Mouse (Mus musculus): ENCODE data around the gene Sgsm2. TPM values are rescaled to one million over a fixed set of nuclear protein-coding genes. Genes with fewer than 3 reads are reported as not detected.

The Sgsm2 gene
- total RNA-seq, 2 experiments from 2014 or later = 69.9 to 76.1 TPM

- no peak for DNase-seq (ENCODE audit: low spot score in 2 of 2)
Measured at GRCm38 (mm10) chr11:74842656-74843434, 54.0 kb downstream of the Sgsm2 start.

DNA sequence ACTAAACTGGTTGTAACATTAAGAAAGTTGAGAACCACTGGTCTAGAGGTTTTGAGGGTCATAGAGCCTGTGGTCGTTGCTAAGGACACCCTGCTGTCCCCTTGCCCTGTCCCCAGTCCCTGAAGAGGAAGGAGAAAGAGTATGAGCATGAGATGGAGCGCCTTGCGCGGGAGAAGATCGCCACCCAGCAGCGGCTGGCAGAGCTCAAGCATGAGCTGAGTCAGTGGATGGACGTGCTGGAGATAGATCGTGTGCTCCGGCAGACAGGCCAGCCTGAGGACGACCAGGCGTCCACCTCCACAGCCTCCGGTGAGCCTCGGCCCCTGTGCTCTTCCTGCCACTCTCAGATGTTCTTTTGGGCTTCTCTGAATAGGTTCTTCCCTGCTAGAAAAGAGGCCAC lies 54.8 kb downstream of the Sgsm2 start:
- no peak for DNase-seq (ENCODE audit: low spot score in 2 of 2)

DNA sequence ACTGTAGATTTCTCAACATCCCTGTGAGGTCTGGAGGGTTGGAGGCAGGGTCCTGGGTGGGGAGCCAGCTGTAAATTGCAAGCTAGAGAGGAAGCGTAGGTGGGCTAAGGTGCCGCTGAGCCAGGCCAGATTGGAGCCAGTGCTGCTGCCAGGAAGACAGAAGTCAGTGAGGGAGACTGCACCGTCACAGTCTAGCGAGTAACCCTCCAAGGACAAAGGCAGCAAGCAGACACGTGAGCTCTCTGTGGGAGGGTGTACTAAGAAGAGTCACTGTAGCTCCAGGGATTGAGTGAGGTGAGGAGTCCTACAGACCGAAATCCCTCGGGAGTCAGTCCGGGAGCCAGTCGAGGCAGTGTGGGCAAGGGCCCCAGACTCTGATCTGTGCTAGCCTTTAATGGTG lies 55.5 kb downstream of the Sgsm2 start:
- DNase-seq (ENCODE audit: low spot score in 2 of 2) = no peak

DNA sequence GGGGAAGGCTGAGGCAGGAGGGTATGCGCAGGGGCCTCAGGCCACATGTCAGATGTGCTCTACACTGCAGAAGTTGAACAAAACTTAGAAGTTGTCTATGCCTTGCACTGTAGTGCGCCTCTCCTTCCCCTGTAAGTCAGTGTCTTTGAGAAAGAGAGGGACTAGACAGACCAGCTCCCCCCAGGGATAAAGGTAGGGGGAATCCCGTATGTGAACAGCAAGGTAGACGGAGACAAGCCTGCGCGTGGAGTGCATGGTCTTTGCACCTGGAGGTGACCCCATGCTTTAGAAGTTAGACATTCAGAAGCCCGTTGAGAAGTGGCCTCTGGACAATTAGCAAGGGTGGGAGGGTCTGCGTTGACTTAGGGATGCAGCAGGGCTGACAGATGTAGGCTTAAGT lies 56.1 kb downstream of the Sgsm2 start:
- no peak for DNase-seq (ENCODE audit: low spot score in 2 of 2)

DNA sequence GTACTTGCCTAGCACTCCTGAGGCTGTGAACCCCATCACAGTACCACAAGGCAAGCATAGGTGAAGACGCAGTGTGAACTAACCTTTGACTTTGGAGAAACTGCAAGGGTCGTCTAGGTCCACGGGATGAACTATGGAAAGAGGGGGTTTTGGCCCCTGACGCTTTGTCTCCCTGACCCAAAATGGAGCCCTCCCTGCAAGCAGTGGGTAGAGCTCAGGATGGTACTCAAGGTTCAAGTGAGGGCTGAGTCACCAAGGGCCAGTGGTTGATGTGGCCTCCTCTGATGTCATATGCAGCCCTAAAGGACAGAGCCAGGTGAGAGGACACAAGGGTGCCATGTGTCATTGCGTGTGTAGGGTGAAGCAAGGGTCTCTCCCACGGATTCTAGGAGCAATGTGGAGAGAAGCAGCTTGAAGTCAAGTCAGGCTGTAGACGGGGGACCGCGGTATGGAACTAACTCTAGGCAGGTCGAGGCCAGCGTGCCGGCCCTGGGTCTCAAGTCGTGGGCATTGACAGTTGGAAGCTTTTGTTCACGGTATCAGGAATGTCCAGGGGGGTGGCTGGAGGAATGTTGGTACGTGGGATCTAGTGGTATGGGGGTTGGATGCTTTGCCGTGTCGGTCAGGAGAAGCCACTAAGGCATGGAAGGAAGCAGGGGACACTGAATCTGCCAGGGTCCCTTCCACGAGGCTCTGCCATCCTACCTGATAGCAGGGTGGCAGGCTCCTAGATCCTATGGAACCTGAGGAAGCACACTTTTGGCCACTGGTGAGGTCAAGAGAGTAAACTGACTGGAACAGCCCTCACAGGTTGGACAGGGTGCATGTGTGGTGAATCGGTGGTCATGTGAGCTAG lies 56.8 kb downstream of the Sgsm2 start:
- DNase-seq (ENCODE audit: low spot score in 2 of 2) = no peak

- no peak for DNase-seq (ENCODE audit: low spot score in 2 of 2)
Measured at GRCm38 (mm10) chr11:74838971-74839370, 57.9 kb downstream of the Sgsm2 start.

DNA sequence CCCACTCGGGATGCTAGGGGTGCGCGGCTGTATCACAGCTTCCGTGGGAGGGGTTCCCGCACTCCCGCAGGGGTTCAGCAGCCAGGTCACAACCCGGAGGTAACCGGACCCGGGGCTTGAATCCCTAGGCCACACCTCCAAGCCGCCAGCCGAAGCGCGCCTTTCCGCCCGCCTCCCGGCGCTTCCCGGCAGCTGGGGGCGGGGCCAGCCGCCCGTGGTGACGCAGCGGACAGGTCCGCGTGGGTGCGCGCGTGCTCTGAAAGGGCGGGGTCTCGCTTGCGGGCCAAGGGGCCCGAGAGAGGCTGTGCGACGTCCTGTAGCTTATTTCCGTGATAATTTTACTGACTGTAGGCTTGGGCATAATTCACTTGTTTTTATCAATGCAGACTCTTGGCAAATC lies 58.4 kb downstream of the Sgsm2 start:
- DNase-seq (ENCODE audit: low spot score in 2 of 2) = peak; percentile 88 to 91

- peak; percentile 88 to 93 for DNase-seq (ENCODE audit: low spot score in 2 of 2)
Measured at GRCm38 (mm10) chr11:74837694-74838431, 59.0 kb downstream of the Sgsm2 start.

GRCm38 (mm10) chr11:74837056-74837693 lies 59.7 kb downstream of the Sgsm2 start:
- no peak for DNase-seq (ENCODE audit: low spot score in 2 of 2)

DNA sequence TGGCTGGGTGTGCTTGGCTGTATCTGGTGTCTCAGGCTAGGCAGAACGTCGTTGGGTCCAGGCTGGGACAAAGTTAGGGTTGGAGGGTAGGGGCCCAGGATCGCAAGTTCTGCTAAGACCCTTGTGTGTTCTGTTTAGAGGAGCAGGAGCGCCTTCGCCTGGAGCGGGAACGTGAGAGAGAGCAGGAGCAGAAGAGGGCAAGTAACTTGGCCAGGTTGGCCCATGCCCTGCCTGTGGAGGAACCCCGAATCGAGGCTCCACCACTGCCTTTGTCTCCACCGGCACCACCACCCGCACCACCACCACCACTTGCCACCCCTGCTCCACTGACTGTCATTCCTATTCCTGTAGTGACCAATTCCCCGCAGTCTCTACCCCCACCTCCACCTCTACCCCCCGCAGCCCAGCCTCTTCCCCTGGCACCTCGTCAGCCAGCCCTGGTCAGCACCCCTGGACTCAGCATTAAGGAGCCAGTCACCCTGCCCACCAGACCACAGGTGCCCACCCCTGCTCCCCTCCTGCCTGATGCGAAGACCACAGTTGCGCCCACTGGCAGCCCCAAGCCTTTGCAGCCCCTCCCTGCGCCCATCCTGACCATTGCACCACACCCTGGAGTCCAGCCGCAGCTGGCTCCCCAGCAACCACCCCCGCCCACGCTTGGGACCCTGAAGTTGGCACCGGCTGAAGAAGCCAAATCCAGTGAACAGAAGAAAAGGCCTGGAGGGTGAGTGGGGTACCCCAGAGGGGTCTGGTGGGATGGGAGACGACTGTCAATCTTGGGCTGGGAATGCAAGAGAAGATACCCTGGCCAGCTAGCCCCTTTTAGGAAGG lies 60.4 kb downstream of the Sgsm2 start:
- DNase-seq (ENCODE audit: low spot score in 2 of 2) = no peak

DNA sequence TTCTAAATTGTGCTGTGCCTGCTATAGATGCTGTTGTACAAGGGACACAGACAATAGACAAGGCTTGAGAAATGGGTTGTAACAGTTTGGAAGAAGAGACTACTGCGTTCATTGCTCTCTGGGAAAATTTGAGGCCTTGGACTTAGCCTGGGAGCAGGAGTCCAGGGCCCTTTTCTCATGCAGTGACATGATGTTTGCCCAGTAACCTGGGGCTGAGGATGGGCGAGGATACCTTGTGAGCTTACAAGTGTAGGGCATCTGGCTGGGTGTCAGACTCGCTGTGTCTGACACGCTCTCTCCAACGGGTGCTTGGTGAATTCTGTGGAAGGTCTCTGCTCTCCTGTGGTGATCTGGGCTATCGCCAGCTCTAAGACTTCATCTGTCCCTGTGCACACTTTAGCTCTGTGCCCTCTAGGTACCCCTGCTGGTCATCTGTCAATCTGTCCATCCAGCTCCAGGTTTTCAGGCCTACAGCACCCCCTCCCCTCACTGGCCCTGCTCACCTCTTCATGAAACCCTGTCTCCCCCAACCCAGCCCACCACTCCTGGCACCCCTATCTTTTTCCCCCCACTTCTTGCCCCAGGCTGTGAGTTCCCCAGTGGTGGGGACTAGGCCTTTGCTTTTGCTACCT lies 61.2 kb downstream of the Sgsm2 start:
- no peak for DNase-seq (ENCODE audit: low spot score in 2 of 2)

GRCm38 (mm10) chr11:74834650-74835277 lies 62.1 kb downstream of the Sgsm2 start:
- no peak for DNase-seq (ENCODE audit: low spot score in 2 of 2)

DNA sequence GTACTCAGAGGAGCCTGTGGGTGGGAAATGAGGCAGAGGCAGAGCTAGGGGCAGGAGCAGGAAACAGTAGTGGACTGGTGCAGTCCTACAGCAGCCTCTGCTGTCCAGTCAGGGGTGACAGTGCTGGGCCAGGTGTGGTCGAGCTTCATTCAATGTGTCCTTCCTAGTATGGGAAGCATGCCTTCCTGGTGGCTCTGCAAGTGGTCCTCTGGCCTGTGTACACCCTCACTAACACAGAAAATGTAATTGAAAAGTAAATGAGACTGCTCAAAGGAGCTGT lies 62.6 kb downstream of the Sgsm2 start:
- DNase-seq (ENCODE audit: low spot score in 2 of 2) = no peak

DNA sequence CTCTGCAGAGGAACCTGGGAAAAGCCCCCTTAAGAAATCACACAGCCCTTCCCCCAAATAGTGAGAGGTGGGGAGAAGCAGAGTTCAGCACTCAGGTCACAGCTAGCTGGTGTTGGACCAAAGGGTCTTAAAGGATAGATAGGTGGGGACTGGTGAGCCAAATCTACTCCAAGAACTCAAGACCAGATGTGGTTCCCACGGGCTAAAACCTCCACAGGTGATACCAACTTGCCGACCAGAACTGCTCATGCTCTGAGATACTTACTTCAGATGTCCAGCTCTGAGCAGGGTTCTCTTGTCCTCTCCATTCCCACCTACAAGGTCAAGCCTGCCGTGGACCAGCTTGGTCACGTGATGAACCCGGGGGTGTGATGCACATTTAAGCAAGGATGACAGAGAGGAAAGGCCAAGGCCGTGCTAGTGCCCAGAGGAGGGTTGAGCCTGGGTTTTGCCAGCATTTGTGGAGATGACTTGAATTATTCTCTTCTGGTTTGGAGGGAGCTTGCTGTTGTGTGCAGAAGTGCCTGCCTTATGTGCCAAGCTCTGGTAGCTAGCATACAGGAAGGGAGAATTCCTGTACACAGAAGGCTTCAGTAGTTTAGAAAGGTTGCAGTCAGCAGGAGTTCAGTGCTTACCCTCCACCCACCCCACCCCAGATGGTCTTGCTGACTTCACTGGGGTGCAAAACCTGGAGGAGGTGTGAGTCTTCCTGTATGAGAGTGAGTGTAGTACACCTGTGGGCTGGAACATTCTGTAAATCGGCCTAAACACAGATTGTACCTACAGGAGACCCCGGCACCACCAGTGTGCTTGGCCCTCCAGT lies 63.1 kb downstream of the Sgsm2 start:
- DNase-seq (ENCODE audit: low spot score in 2 of 2) = no peak

DNA sequence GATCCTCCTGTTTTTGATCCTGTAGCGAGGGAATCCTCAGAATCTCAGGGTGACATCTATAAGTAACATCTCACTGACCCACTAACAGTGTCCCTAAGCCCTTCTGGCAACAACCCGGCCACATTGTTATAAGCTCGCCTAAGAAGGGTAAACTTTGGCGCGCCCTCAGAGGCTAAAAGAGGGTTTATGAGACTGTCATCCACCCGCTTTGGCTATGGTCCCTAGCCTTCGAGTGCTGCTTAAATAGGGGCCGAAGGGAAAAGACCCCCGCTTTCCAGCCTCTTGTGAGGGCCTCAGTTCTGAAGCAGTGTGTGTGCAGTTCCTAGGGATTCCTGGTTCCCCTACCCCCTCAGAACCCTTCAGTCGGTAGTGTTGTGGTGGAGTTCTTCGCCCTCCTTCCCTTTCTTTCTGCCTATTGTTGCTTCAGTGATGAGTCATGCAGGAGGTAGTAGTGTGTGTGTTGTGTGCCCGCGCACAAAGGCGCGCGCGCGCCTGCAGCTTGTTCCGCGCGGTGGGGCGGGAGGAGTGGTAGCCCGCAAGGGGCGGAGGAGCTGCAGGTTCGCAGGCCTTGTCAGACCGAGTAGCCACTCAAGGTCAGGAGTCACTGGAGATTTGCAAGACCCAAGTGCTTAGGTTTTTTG lies 64.2 kb downstream of the Sgsm2 start:
- DNase-seq (ENCODE audit: low spot score in 2 of 2) = peak; percentile 56 to 65

DNA sequence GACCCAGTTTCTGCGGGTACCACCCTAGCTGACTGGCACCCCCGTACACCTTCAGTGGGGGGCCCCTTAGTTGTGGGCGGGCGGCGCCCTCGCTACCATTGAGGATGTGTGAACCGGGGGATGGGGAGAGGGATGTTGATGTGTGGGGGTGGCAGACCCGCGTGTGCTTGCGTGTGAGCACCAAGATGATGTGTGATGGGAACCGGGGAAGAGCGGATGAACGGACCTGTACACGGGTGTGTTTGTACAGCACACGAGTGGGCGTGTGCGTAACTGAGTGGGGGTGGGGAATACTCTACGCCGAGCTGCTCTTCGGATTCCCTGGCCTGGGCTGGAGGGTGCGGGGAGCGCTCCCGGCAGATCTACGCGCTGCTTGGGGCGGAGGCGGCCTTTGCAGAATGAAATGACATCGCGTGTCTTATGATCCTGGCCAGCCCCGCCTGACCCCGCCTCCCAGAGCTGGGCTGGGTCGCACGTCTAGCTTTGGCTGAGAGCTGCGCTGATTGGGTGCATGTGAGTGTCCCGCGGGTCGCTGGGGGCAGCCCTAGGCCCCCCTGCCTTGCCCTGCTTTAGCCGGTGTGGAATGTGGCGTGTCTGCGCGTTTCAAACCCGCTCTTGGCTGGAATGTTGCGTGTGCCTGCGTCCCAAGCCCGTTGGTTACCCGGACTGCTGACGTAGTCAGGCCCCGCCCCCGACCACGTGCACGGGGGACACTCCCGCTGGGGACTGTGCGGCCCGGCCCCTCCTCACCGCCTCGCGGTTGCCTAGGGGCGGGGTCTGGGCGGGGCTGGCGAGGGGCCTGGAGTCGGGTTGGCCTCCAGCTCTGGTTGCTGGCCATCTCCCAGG lies 65.0 kb downstream of the Sgsm2 start:
- DNase-seq (ENCODE audit: low spot score in 2 of 2) = peak; percentile 98

- DNase-seq (ENCODE audit: low spot score in 2 of 2) = peak; percentile 60 to 69
Measured at GRCm38 (mm10) chr11:74831191-74831605, 65.7 kb downstream of the Sgsm2 start.
